In genomic region chr9:108808163-108808665, GRCm38 (mm10) we compare ENCODE assay signal across 8 mouse cellular contexts. TPM values are rescaled to one million over a fixed set of nuclear protein-coding genes. Genes with fewer than 3 reads are reported as not detected.
DNase-seq lines count a peak whose midpoint lies in the region; ATAC-seq lines count a peak whose summit lies in the region.

Nckipsd (plus strand) TSS chr9:108808368.

- peak within 1 kb of the TSS; percentile 42; the same call in 1 of the 2 replicates for H3K27ac ChIP-seq in hindbrain, embryonic 11.5 days (ENCODE audit: low read depth, low read length)
- no peak within 1 kb of the TSS for H3K27ac ChIP-seq in lung, embryonic 16.5 days (ENCODE audit: low read length)

- H3K27me3 ChIP-seq in hindbrain, embryonic 11.5 days (ENCODE audit: control insufficient read depth, insufficient read depth, low read length), result no peaks in the 10 kb centered on the region
- no peaks in the 10 kb centered on the region for H3K27me3 ChIP-seq in lung, embryonic 16.5 days (ENCODE audit: control insufficient read depth, insufficient read depth, low read depth, low read length)

- ATAC-seq in hindbrain, embryonic 11.5 days (ENCODE audit: low FRiP score), result peak; percentile 88
- ATAC-seq in lung, embryonic 16.5 days (ENCODE audit: low read depth), result peak; percentile 92

- WGBS in hindbrain, embryonic 11.5 days, result under 1% methylated on average over 50 of the region's 62 CpGs
- WGBS in lung, embryonic 16.5 days, result under 1% methylated on average over 51 of the region's 62 CpGs

- peaks cover 2% of the 10 kb centered on the region for H3K4me1 ChIP-seq in hindbrain, embryonic 11.5 days (replicated peaks; ENCODE audit: control insufficient read depth, insufficient read depth, low read length)
- peaks cover 11% of the 10 kb centered on the region for H3K4me1 ChIP-seq in lung, embryonic 16.5 days (replicated peaks; ENCODE audit: control insufficient read depth, insufficient read depth, low read length)

- peak within 1 kb of the TSS; percentile 72 for H3K4me3 ChIP-seq in hindbrain, embryonic 11.5 days (ENCODE audit: low read depth, low read length)
- peak within 1 kb of the TSS; percentile 82 for H3K4me3 ChIP-seq in lung, embryonic 16.5 days (ENCODE audit: low read length)

- H3K9ac ChIP-seq in hindbrain, embryonic 11.5 days (ENCODE audit: low read depth, low read length), result peak within 1 kb of the TSS; percentile 86
- peak within 1 kb of the TSS; percentile 87 for H3K9ac ChIP-seq in lung, embryonic 16.5 days (ENCODE audit: low read length)

- H3K4me2 ChIP-seq in hindbrain, embryonic 11.5 days (replicated peaks; ENCODE audit: low read depth, low read length), result peak within 1 kb of the TSS; percentile 96
- peak within 1 kb of the TSS; percentile 87 for H3K4me2 ChIP-seq in lung, embryonic 16.5 days (ENCODE audit: low read depth, low read length)

- DNase-seq in NIH3T3 (ENCODE audit: low read depth), result peak; percentile 96
- peak; percentile 99 to 100 for DNase-seq in cerebellum, postnatal 10 days
- peak; percentile 88 to 93 for DNase-seq in frontal cortex, postnatal 10 days (ENCODE audit: low spot score in 2 of 2)
- peak; percentile 99 for DNase-seq in hindbrain, embryonic 11.5 days (ENCODE audit: low spot score)
- peak; percentile 92 for DNase-seq in layer of hippocampus, adult 9-11 months
- peak; percentile 83 for DNase-seq in ovary, adult 18-20 months (ENCODE audit: low spot score)
- peak; percentile 93 for DNase-seq in thymus, postnatal 0 days (ENCODE audit: low spot score)

- H3K36me3 ChIP-seq in hindbrain, embryonic 11.5 days (ENCODE audit: control insufficient read depth, insufficient read depth, low read length), result peaks cover 9% of the 10 kb centered on the region
- H3K36me3 ChIP-seq in lung, embryonic 16.5 days (ENCODE audit: control insufficient read depth, insufficient read depth, low read length), result peaks cover 22% of the 10 kb centered on the region

- no peaks in the 10 kb centered on the region for H3K9me3 ChIP-seq in hindbrain, embryonic 11.5 days (ENCODE audit: control insufficient read depth, low read length)
- H3K9me3 ChIP-seq in lung, embryonic 16.5 days (ENCODE audit: control insufficient read depth, low read length), result no peaks in the 10 kb centered on the region

RNA-seq across cellular contexts. Expression of gene Nckipsd, which starts in this region (rescaled TPM):
- 10.5 and 13.0 TPM in 2 replicates for polyA plus RNA-seq in hindbrain, embryonic 11.5 days (2014; fragmentation: Nextera tagmentation; extraction: Ambion mirVana)
- polyA plus RNA-seq in lung, embryonic 16.5 days (2015; fragmentation: Nextera tagmentation; extraction: Ambion mirVana), result 13.2 and 15.4 TPM in 2 replicates
- 5.7 and 6.4 TPM in 2 replicates for polyA plus RNA-seq in thymus, postnatal 0 days (2015; fragmentation: Nextera tagmentation; extraction: Ambion mirVana)
